Comparison of ENCODE assay signal across 12 mouse cellular contexts in the genomic region with DNA sequence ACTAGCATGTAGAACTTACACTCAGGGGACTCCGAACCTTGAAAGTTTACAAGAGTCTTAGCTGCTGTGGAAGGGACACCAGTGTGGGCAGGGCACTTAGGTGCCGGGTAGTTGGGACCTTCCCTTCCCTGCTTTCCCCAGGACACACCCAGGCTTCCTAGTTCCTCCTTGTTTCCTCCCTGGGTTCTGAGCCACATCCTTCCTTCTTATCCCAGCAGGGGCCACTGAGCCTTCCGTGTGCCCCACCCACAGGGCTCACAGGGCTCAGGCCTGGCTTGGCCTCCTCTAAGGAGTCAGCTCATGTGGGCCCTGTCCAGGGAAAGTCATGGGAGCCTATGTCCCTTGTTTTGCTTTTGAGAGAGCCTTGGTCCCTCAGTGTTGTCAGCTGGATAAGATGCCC. TPM values are rescaled to one million over a fixed set of nuclear protein-coding genes. Genes with fewer than 3 reads are reported as not detected.
DNase-seq lines count a peak whose midpoint lies in the region; ATAC-seq and TF ChIP-seq lines count a peak whose summit lies in the region.
"Had no signal": no experiment of that assay in that cellular context is flagged by ENCODE, and none has a peak within 500 bp of the region (broad histone marks: within the 10 kb centered on the region; RNA-seq: fewer than 3 reads in every experiment).

No protein-coding gene starts in this region.

- peaks cover under 1% of the 10 kb centered on the region; the same call in 1 of the 2 replicates for H3K36me3 ChIP-seq in heart, embryonic 15.5 days
- H3K36me3 ChIP-seq in lung, embryonic 14.5 days (ENCODE audit: insufficient read depth) = 0 out of 2 replicates have a peak, but pooled peaks cover 5% of the 10 kb centered on the region
- H3K36me3 ChIP-seq in embryonic facial prominence, embryonic 12.5 days = no peaks in the 10 kb centered on the region
- H3K36me3 ChIP-seq in stomach, embryonic 15.5 days = no peaks in the 10 kb centered on the region
- H3K36me3 ChIP-seq: midbrain, embryonic 13.5 days; neural tube, embryonic 12.5 days had no signal

- no peak overlapping the region for H3K4me2 ChIP-seq in heart, embryonic 15.5 days
- H3K4me2 ChIP-seq in lung, embryonic 14.5 days = no peak overlapping the region
- H3K4me2 ChIP-seq in embryonic facial prominence, embryonic 12.5 days (replicated peaks) = no peak overlapping the region
- 0 out of 2 replicates have a peak overlapping the region, but pooled peaks have one; percentile 12 for H3K4me2 ChIP-seq in stomach, embryonic 15.5 days
- H3K4me2 ChIP-seq: midbrain, embryonic 13.5 days; neural tube, embryonic 12.5 days had no signal

- peaks cover 73% of the 10 kb centered on the region for H3K4me1 ChIP-seq in heart, embryonic 15.5 days (replicated peaks)
- peaks cover 45% of the 10 kb centered on the region for H3K4me1 ChIP-seq in lung, embryonic 14.5 days (ENCODE audit: insufficient read depth)
- H3K4me1 ChIP-seq in lung, adult 2 months (ENCODE audit: control insufficient read depth, insufficient read depth, low read length) = peaks cover 10% of the 10 kb centered on the region
- H3K4me1 ChIP-seq in embryonic facial prominence, embryonic 12.5 days = peaks cover 48% of the 10 kb centered on the region
- H3K4me1 ChIP-seq in stomach, embryonic 15.5 days = peaks cover 43% of the 10 kb centered on the region

- DNase-seq in heart, postnatal 14 days = no peak
- DNase-seq in lung, embryonic 14.5 days = no peak
- DNase-seq in lung, adult 2 months = no peak
- DNase-seq: adrenal gland, postnatal 36 days; lung, postnatal 10 days had no signal

- WGBS in heart, embryonic 15.5 days = 67% methylated on average over 3 of the region's 3 CpGs
- 51% methylated on average over 3 of the region's 3 CpGs for WGBS in lung, embryonic 14.5 days
- 55% methylated on average over 3 of the region's 3 CpGs for WGBS in lung, adult 2 months
- 54% methylated on average over 3 of the region's 3 CpGs for WGBS in embryonic facial prominence, embryonic 12.5 days
- 60% methylated on average over 3 of the region's 3 CpGs for WGBS in stomach, embryonic 15.5 days

- no peak overlapping the region for H3K9ac ChIP-seq in heart, embryonic 15.5 days
- no peak overlapping the region for H3K9ac ChIP-seq in lung, embryonic 14.5 days
- 0 out of 2 replicates have a peak overlapping the region, but pooled peaks have one; percentile 28 for H3K9ac ChIP-seq in embryonic facial prominence, embryonic 12.5 days
- H3K9ac ChIP-seq in stomach, embryonic 15.5 days = no peak overlapping the region
- H3K9ac ChIP-seq: midbrain, embryonic 13.5 days; neural tube, embryonic 12.5 days had no signal

- no peaks in the 10 kb centered on the region for H3K9me3 ChIP-seq in heart, embryonic 15.5 days (replicated peaks)
- H3K9me3 ChIP-seq in lung, embryonic 14.5 days (ENCODE audit: low read depth, low read length) = no peaks in the 10 kb centered on the region
- H3K9me3 ChIP-seq in embryonic facial prominence, embryonic 12.5 days = no peaks in the 10 kb centered on the region
- no peaks in the 10 kb centered on the region for H3K9me3 ChIP-seq in stomach, embryonic 15.5 days
- H3K9me3 ChIP-seq: midbrain, embryonic 13.5 days; neural tube, embryonic 12.5 days had no signal

- no peak for TF ChIP-seq POLR2A in lung, adult 2 months (IDR thresholded peaks at IDR 0.05; ENCODE audit: borderline replicate concordance, extremely low read depth, low read depth, low read length)

- no peaks in the 10 kb centered on the region for H3K27me3 ChIP-seq in heart, embryonic 15.5 days
- no peaks in the 10 kb centered on the region for H3K27me3 ChIP-seq in lung, embryonic 14.5 days (ENCODE audit: insufficient read depth, low read length)
- H3K27me3 ChIP-seq in embryonic facial prominence, embryonic 12.5 days = no peaks in the 10 kb centered on the region
- no peaks in the 10 kb centered on the region for H3K27me3 ChIP-seq in stomach, embryonic 15.5 days (replicated peaks)
- H3K27me3 ChIP-seq: neural tube, embryonic 12.5 days had no signal

- ATAC-seq in heart, embryonic 15.5 days (replicated peaks; ENCODE audit: insufficient number of reproducible peaks, insufficient read depth, low FRiP score, low read depth) = no peak
- ATAC-seq in lung, embryonic 14.5 days (ENCODE audit: insufficient read depth) = no peak
- no peak for ATAC-seq in embryonic facial prominence, embryonic 12.5 days (ENCODE audit: insufficient number of reproducible peaks, insufficient read depth, low FRiP score, low TSS enrichment)
- ATAC-seq in stomach, embryonic 15.5 days (ENCODE audit: insufficient read depth, low FRiP score, low read depth) = no peak
- no peak for ATAC-seq in activated CD4-positive, CD25-positive, alpha-beta regulatory T cell, adult 4 months
- ATAC-seq: CD4-positive, CD25-positive, alpha-beta regulatory T cell, adult 4 months; midbrain, embryonic 13.5 days had no signal

- intact Hi-C loops in heart, postnatal 14 days (cut with DNase I) = no loop called here

- peak overlapping the region; percentile 50 for H3K27ac ChIP-seq in heart, embryonic 15.5 days
- peak overlapping the region; percentile 84; the same call in 1 of the 2 replicates for H3K27ac ChIP-seq in lung, embryonic 14.5 days (ENCODE audit: low read depth)
- H3K27ac ChIP-seq in embryonic facial prominence, embryonic 12.5 days = peak overlapping the region; percentile 24; the same call in 1 of the 2 replicates
- peak overlapping the region; percentile 86 for H3K27ac ChIP-seq in stomach, embryonic 15.5 days
- H3K27ac ChIP-seq: midbrain, embryonic 13.5 days; neural tube, embryonic 12.5 days had no signal

- H3K4me3 ChIP-seq in heart, embryonic 15.5 days = no peak overlapping the region
- H3K4me3 ChIP-seq in lung, embryonic 14.5 days (ENCODE audit: low read depth, low read length) = no peak overlapping the region
- no peak overlapping the region for H3K4me3 ChIP-seq in lung, adult 2 months (replicated peaks; ENCODE audit: extremely low read depth, low read depth, low read length)
- H3K4me3 ChIP-seq in embryonic facial prominence, embryonic 12.5 days = no peak overlapping the region
- H3K4me3 ChIP-seq in stomach, embryonic 15.5 days (replicated peaks) = no peak overlapping the region
- H3K4me3 ChIP-seq: midbrain, embryonic 13.5 days; neural tube, embryonic 12.5 days had no signal

- no peak for TF ChIP-seq CTCF in lung, embryonic 14.5 days (IDR thresholded peaks at IDR 0.05; ENCODE audit: low read depth)
- no peak for TF ChIP-seq CTCF in lung, adult 2 months (IDR thresholded peaks at IDR 0.05; ENCODE audit: insufficient read depth, low read length)

RNA-seq across cellular contexts. Expression of a gene that starts 15.9 kb away (rescaled TPM):
- 12.7 and 17.2 TPM in 2 replicates for polyA plus RNA-seq in heart, embryonic 15.5 days (2015; fragmentation: Nextera tagmentation; extraction: Ambion mirVana)
- 10 to 100 TPM; 15.0 to 18.2 TPM for total RNA-seq in heart, postnatal 14 days (2021)
- 28.8 and 31.9 TPM in 2 replicates for polyA plus RNA-seq in lung, embryonic 14.5 days (2014; fragmentation: Nextera tagmentation; extraction: Ambion mirVana)
- polyA plus RNA-seq in lung, adult 2 months (2012; rRNA removed) = 91.8 and 94.0 TPM in 2 replicates
- polyA plus RNA-seq in embryonic facial prominence, embryonic 12.5 days (2016; fragmentation: Nextera tagmentation; extraction: Ambion mirVana) = 7.6 and 8.8 TPM in 2 replicates
- 60.4 and 61.5 TPM in 2 replicates for polyA plus RNA-seq in stomach, embryonic 15.5 days (2015; fragmentation: Nextera tagmentation; extraction: Ambion mirVana)
- polyA plus RNA-seq in activated CD4-positive, CD25-positive, alpha-beta regulatory T cell, adult 4 months (2017; shearing (Covaris generic)) = 1 to 10 TPM; 6.3 TPM

RNA-seq across cellular contexts. Expression of a gene that starts 18.5 kb away (rescaled TPM):
- polyA plus RNA-seq in heart, embryonic 15.5 days (2015; fragmentation: Nextera tagmentation; extraction: Ambion mirVana) = 0.16 TPM in 2 replicates
- under 1 TPM; 0.07 to 0.14 TPM for total RNA-seq in heart, postnatal 14 days (2021)
- 0.12 and 0.28 TPM in 2 replicates for polyA plus RNA-seq in lung, embryonic 14.5 days (2014; fragmentation: Nextera tagmentation; extraction: Ambion mirVana)
- polyA plus RNA-seq in lung, adult 2 months (2012; rRNA removed) = 5.4 and 7.9 TPM in 2 replicates
- polyA plus RNA-seq in embryonic facial prominence, embryonic 12.5 days (2016; fragmentation: Nextera tagmentation; extraction: Ambion mirVana) = 0.10 and 0.18 TPM in 2 replicates
- polyA plus RNA-seq in stomach, embryonic 15.5 days (2015; fragmentation: Nextera tagmentation; extraction: Ambion mirVana) = 17.8 and 24.7 TPM in 2 replicates
- not detected for polyA plus RNA-seq in activated CD4-positive, CD25-positive, alpha-beta regulatory T cell, adult 4 months (2017; shearing (Covaris generic))
- polyA plus RNA-seq: CD4-positive, CD25-positive, alpha-beta regulatory T cell, adult 4 months had no signal

RNA-seq across cellular contexts. Expression of a gene that starts 25.2 kb away (rescaled TPM):
- polyA plus RNA-seq in heart, embryonic 15.5 days (2015; fragmentation: Nextera tagmentation; extraction: Ambion mirVana) = 20.1 and 26.4 TPM in 2 replicates
- 10 to 100 TPM in 1 of 2 experiments, 1 to 10 TPM in 1; 8.7 to 12.1 TPM for total RNA-seq in heart, postnatal 14 days (2021)
- polyA plus RNA-seq in lung, embryonic 14.5 days (2014; fragmentation: Nextera tagmentation; extraction: Ambion mirVana) = 31.5 and 35.0 TPM in 2 replicates
- polyA plus RNA-seq in lung, adult 2 months (2012; rRNA removed) = 28.9 and 31.3 TPM in 2 replicates
- polyA plus RNA-seq in embryonic facial prominence, embryonic 12.5 days (2016; fragmentation: Nextera tagmentation; extraction: Ambion mirVana) = 36.3 and 36.7 TPM in 2 replicates
- 28.2 and 30.6 TPM in 2 replicates for polyA plus RNA-seq in stomach, embryonic 15.5 days (2015; fragmentation: Nextera tagmentation; extraction: Ambion mirVana)
- 10 to 100 TPM in 1 of 2 experiments, 1 to 10 TPM in 1; 8.9 to 11.9 TPM for polyA plus RNA-seq in activated CD4-positive, CD25-positive, alpha-beta regulatory T cell, adult 4 months (2017; shearing (Covaris generic))

RNA-seq across cellular contexts. Expression of a gene that starts 26.3 kb away (rescaled TPM):
- polyA plus RNA-seq in heart, embryonic 15.5 days (2015; fragmentation: Nextera tagmentation; extraction: Ambion mirVana) = 18.0 and 22.5 TPM in 2 replicates
- total RNA-seq in heart, postnatal 14 days (2021) = 10 to 100 TPM; 54.0 to 54.9 TPM
- 21.0 and 23.0 TPM in 2 replicates for polyA plus RNA-seq in lung, embryonic 14.5 days (2014; fragmentation: Nextera tagmentation; extraction: Ambion mirVana)
- polyA plus RNA-seq in lung, adult 2 months (2012; rRNA removed) = 105 and 144 TPM in 2 replicates
- polyA plus RNA-seq in embryonic facial prominence, embryonic 12.5 days (2016; fragmentation: Nextera tagmentation; extraction: Ambion mirVana) = 17.5 TPM in 2 replicates
- polyA plus RNA-seq in stomach, embryonic 15.5 days (2015; fragmentation: Nextera tagmentation; extraction: Ambion mirVana) = 11.7 and 13.1 TPM in 2 replicates
- polyA plus RNA-seq in activated CD4-positive, CD25-positive, alpha-beta regulatory T cell, adult 4 months (2017; shearing (Covaris generic)) = under 1 TPM; 0.46 to 0.79 TPM

Comparison
In these comparisons a context has a peak if more than half of its experiments do, and no peak if none do; other contexts are left out.
1. H3K27ac ChIP-seq: peak in every context shown above with its lines; median percentile 86 in stomach, embryonic 15.5 days; 84 in lung, embryonic 14.5 days; 50 in heart, embryonic 15.5 days; 24 in embryonic facial prominence, embryonic 12.5 days.